In the genomic region with DNA sequence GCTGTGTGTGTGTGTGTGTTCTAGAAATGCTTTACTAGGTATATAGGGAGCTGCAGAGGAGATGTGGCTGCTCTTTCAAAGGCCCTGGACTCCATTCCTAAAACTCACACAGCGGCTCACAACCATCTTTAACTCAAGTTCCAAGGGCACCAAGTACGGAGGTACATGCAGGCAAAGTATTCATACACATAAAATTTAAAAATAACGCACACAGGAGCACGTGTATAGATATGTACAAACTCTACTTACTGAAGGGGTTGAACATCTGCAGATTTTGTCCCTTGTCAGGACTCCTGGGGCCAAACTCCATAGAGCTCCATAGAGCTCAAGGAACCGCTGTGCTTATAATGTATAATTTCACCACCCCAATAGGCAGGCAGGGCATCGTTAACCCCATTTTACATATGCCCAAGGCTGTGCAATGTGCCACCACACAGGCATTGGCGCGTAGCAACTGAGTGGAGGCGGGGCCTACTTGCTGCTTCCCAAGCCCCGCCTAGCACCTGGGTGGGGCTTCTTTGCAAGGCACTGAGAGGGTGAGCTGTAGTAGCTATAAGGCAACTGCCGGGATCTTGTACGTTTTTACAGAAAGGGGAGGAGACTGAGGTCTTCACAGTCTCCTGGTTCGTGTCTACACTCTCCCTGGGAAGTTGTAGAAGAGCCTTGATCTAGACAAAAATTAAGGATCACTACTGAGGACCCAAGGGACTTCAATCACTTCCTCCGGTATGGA, we compare ENCODE assay signal across 9 mouse cellular contexts.
DNase-seq lines count a peak whose midpoint lies in the region; ATAC-seq lines count a peak whose summit lies in the region.
"Had no signal": no experiment of that assay in that cellular context is flagged by ENCODE, and none has a peak within 500 bp of the region (broad histone marks: within the 10 kb centered on the region; RNA-seq: fewer than 3 reads in every experiment).

No protein-coding gene starts in this region.

- ATAC-seq in heart, embryonic 14.5 days (ENCODE audit: insufficient number of reproducible peaks, insufficient read depth, low FRiP score, low read depth): no peak
- 0 out of 2 replicates have a peak, but pooled peaks have one; percentile 24 for ATAC-seq in forebrain, embryonic 14.5 days
- peak; percentile 56; the same call in 1 of the 2 replicates for ATAC-seq in liver, embryonic 16.5 days (ENCODE audit: low read depth)

- WGBS in heart, embryonic 14.5 days: 40% methylated on average over 14 of the region's 14 CpGs
- 30% methylated on average over 14 of the region's 14 CpGs for WGBS in forebrain, embryonic 14.5 days
- 27% methylated on average over 14 of the region's 14 CpGs for WGBS in liver, embryonic 16.5 days (ENCODE audit: insufficient replicate concordance)

- no peak for DNase-seq in heart, postnatal 25 days (ENCODE audit: low spot score)
- DNase-seq in R1 (ENCODE audit: low read depth, low spot score): peak; percentile 95
- DNase-seq in forebrain, embryonic 14.5 days (ENCODE audit: low spot score): peak; percentile 58
- peak; percentile 24 to 78 for DNase-seq in spleen, postnatal 10 days (ENCODE audit: low spot score in 2 of 2)
- DNase-seq in frontal cortex, postnatal 14 days (ENCODE audit: low spot score in 2 of 2): no peak
- no peak for DNase-seq in heart, adult 11 months

- no peak overlapping the region for H3K4me3 ChIP-seq in heart, embryonic 14.5 days (ENCODE audit: control insufficient read depth in 1 of 2, insufficient read depth in 1 of 2, low read depth in 1 of 2, low read length in 2 of 2)
- no peak overlapping the region for H3K4me3 ChIP-seq in forebrain, embryonic 14.5 days (ENCODE audit: low read depth, low read length)
- no peak overlapping the region for H3K4me3 ChIP-seq in liver, embryonic 16.5 days (ENCODE audit: low read depth, low read length)
- H3K4me3 ChIP-seq: myocyte had no signal

- peak overlapping the region; percentile 58; the same call in 1 of the 2 replicates for H3K4me2 ChIP-seq in heart, embryonic 14.5 days (ENCODE audit: low read length)
- no peak overlapping the region for H3K4me2 ChIP-seq in forebrain, embryonic 14.5 days (ENCODE audit: low read length)
- peak overlapping the region; percentile 33 for H3K4me2 ChIP-seq in liver, embryonic 16.5 days (ENCODE audit: low read depth, low read length)

- no peaks in the 10 kb centered on the region for H3K36me3 ChIP-seq in heart, embryonic 14.5 days (ENCODE audit: control insufficient read depth, insufficient read depth, low read length)
- no peaks in the 10 kb centered on the region for H3K36me3 ChIP-seq in forebrain, embryonic 14.5 days (ENCODE audit: control insufficient read depth, insufficient read depth, low read length)
- no peaks in the 10 kb centered on the region for H3K36me3 ChIP-seq in liver, embryonic 16.5 days (ENCODE audit: control insufficient read depth, insufficient read depth)

- no peaks in the 10 kb centered on the region for H3K27me3 ChIP-seq in heart, embryonic 14.5 days (ENCODE audit: control insufficient read depth, insufficient read depth, low read length)
- no peaks in the 10 kb centered on the region for H3K27me3 ChIP-seq in forebrain, embryonic 14.5 days (replicated peaks; ENCODE audit: control insufficient read depth, insufficient read depth, low read length)
- no peaks in the 10 kb centered on the region for H3K27me3 ChIP-seq in liver, embryonic 16.5 days (ENCODE audit: control insufficient read depth, insufficient read depth, low read depth, low read length)

- H3K9me3 ChIP-seq in heart, embryonic 14.5 days (ENCODE audit: control insufficient read depth, low read length): no peaks in the 10 kb centered on the region
- no peaks in the 10 kb centered on the region for H3K9me3 ChIP-seq in forebrain, embryonic 14.5 days (replicated peaks; ENCODE audit: control insufficient read depth, low read length)
- no peaks in the 10 kb centered on the region for H3K9me3 ChIP-seq in liver, embryonic 16.5 days (replicated peaks; ENCODE audit: control insufficient read depth, low read length)

- H3K9ac ChIP-seq in heart, embryonic 14.5 days (ENCODE audit: low read length): no peak overlapping the region
- H3K9ac ChIP-seq in forebrain, embryonic 14.5 days (ENCODE audit: low read length): no peak overlapping the region
- no peak overlapping the region for H3K9ac ChIP-seq in liver, embryonic 16.5 days (ENCODE audit: low read depth, low read length)

- no peak overlapping the region for H3K27ac ChIP-seq in heart, embryonic 14.5 days (replicated peaks in 1 of 2; ENCODE audit: control insufficient read depth in 1 of 2, insufficient read depth in 1 of 2, low read depth in 2 of 2, low read length in 2 of 2)
- no peak overlapping the region for H3K27ac ChIP-seq in forebrain, embryonic 14.5 days (ENCODE audit: low read depth, low read length)
- no peak overlapping the region for H3K27ac ChIP-seq in liver, embryonic 16.5 days (ENCODE audit: low read length)

- H3K4me1 ChIP-seq in heart, embryonic 14.5 days (ENCODE audit: control insufficient read depth in 2 of 2, insufficient read depth in 2 of 2, low read length in 2 of 2): peaks cover 15 to 24% of the 10 kb centered on the region in 2 experiments
- peaks cover 14% of the 10 kb centered on the region for H3K4me1 ChIP-seq in forebrain, embryonic 14.5 days (ENCODE audit: control insufficient read depth, insufficient read depth, low read length)
- peaks cover 24% of the 10 kb centered on the region for H3K4me1 ChIP-seq in liver, embryonic 16.5 days (ENCODE audit: control insufficient read depth, low read depth, low read length)

- intact Hi-C loops in heart, postnatal 25 days (cut with DNase I): no loop called here

Comparison
In these comparisons a context has a peak if more than half of its experiments do, and no peak if none do; other contexts are left out.
1. DNase-seq: peak in R1 (single experiment), forebrain, embryonic 14.5 days (single experiment) and spleen, postnatal 10 days (2 of 2); none in heart, postnatal 25 days (single experiment), frontal cortex, postnatal 14 days (0 of 2) and heart, adult 11 months (single experiment).